Mouse (Mus musculus) CD4-positive, CD25-positive, alpha-beta regulatory T cell, adult 4 months (primary cell): ENCODE results near the gene Bin2. TPM values are rescaled to one million over a fixed set of nuclear protein-coding genes. Genes with fewer than 3 reads are reported as not detected.

Experiments
- ATAC-seq: one replicate; pipeline ENCODE4 v1.8.0; 2017
- polyA plus RNA-seq, 2 experiments: library from polyadenylated mRNA; unstranded; fragments of 100-300 nt; shearing (Covaris generic); gene quantifications; one replicate each; pipeline ENCODE4 v1.2.1; 2017

The Bin2 gene
- polyA plus RNA-seq, result 100 to 1,000 TPM; 283 to 390 TPM

DNA sequence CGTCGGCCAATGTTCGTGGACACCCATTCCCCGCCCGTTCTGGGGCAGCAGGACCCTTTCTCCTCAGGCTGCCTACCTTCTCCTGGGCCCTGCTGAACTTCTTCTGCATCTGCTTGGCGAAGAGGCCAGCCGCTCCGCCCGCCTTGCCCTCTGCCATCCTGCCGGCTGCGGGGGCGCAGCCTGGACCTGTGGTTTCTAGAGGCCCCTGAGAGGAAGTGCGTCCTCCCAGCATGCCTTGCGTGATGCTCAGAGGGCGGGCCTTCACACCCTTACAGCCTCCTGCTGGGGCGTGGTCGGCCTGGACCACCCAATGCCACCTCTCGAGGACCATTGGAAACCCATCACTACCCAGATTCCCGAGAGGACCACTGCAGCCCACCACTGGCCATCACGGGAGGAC, at the start of gene Bin2:
Bin2 (minus strand) TSS at position 217 of the 400 bp plus-strand sequence.
- peak; percentile 70 for ATAC-seq

DNA sequence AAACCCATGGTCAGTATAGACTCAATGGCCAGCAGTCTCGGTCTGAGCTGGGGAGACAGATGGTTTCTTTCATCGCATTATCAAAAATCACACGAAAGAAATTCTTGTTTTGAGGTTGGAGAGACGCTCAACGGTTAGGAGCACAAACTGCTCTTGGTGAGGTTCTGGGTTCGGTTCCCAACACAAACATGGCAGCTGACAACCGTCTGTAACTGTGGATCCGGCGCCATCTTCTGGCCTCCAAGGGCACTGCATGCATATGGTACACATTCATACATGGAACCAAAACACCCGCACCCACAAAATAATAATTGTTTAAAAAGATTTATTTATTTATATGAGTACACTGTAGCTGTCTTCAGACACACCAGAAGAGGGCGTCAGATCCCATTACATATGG, 49.2 kb upstream of the Bin2 start:
- no peak for ATAC-seq

DNA sequence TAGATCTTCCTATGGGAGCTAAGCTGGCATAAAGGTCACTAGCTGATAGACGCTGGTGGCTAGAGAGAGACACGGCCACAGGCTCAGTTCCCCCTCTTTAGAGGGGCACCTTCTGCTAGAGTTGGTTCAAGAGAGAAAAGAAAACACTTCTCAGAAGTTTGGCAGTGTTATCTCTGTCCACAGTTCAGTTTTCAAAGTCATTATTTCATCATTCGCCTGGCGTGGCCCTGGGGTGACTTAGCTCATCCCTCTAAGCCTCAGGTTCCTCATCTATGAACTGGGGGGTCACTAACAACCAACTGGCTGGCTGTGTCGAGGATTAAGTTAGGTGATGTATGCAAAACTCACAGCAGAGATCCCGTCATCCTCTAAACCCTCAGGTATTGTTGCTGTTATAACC, 48.6 kb upstream of the Bin2 start:
- ATAC-seq, result no peak

DNA sequence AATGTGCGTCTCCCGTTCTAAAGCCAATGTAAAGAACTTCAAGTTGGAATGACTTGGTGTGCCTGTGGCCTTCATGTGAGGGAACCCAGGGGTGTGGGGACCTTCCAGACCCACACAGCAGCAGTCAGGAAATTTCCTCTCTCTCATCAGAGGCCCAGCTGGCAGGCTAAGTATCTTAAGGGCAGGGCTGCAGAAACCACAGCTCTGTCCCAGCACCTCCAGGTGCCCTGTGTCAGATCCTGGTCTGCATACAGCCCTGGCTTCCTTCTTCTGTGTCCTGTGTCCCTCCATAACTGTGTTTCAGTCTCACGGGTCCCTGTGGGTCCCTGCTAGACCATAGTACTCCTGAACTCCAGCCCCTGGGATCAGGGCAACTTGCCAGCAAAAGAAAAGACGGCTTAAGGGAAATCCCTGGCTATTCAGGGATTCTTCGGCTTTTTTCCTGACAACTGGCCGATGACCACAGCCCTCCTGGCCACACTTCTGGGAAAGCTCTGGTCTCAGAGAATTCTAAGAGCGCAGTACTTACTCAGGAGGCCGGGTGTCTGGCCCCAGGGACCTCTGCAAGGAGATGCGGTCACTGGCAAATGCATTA, 46.1 kb upstream of the Bin2 start:
- ATAC-seq, result no peak

DNA sequence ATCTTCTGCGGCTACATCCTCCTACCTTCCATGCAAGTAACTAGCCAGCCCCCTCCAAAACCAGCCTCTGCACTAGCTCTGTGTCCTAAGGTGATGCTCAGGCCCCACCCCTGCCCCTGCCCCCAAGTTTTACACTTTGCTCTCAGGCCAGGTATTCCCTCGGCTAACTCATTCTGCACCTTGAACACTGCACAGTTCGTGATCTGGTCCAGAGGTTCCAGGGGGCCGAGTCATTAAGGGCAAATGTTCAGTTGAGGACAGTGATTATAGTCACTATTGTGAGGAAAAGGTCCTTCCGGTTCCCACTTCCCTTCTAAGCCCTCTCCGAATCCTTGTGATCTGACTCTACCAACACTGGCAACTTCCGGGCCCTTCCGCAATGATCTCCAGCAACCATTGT, 45.1 kb upstream of the Bin2 start:
- no peak for ATAC-seq

DNA sequence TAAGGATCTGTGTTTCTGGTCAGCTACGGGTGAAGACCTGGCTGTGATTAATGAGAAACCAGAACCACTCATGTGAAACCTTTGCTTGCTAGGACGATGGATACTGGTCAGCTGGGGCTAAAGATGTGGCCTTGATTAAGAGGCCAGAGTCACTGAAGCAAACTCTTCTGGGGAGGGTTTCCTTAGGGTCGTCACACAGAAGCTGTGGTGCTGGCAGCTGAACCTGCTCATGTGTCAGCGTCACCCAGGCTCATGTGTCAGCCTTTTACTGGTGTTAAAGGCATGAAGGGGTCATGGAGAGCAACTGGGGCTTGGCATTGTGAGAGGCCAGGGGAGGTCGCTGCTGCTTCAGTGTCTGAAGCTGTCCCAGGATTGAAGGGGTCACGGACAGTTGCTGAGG, 41.5 kb upstream of the Bin2 start:
- ATAC-seq, result no peak

DNA sequence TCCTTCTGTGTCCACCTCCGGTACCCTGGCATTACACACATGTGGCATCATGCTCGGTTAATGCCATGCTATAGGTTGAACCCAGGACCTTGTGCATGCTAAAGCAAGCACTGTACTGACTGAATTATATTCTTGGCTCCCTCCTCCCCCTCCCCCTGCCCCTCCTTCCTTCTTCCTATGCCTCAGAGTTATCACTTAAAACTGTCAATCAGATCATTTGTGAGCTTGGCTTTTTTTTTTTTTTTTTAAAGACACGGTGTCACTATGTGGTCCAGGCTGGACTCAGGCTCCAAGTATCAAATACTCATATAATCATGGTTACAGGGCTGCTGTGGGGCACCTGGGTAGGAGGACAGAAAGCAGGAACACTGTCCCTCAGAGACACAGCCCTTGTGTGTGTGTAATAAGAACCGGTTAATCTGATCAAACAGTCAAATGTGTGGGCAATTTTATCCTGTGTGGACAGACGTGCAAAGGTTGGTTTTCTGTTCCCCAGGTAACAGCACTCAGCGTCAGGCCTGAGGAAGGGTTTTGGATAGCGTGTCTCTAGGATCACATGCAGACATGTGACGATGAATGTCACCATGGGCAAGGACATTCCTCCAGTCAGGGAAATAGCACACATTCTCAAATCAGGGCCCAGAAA, 39.2 kb upstream of the Bin2 start:
- no peak for ATAC-seq

DNA sequence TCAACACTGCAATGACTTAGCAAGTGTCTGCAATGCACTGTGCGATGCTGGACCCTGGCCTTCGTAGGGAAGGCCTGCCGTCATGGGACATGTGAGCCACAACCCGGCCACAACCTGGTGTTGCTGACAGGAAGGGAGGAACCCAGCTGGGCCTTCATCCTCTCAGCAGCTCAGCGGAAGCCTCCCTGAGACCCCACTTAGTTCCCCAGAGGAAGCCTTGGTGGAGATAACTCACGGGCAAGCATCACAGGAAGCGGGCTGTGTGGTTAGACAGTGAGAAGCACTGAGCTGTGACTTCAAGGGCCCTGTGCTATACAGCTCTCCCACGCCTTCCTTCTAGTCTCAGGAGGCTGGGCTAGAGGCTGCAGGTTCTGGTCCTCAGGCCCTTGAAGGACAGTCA, 36.9 kb upstream of the Bin2 start:
- ATAC-seq, result peak; percentile 95

DNA sequence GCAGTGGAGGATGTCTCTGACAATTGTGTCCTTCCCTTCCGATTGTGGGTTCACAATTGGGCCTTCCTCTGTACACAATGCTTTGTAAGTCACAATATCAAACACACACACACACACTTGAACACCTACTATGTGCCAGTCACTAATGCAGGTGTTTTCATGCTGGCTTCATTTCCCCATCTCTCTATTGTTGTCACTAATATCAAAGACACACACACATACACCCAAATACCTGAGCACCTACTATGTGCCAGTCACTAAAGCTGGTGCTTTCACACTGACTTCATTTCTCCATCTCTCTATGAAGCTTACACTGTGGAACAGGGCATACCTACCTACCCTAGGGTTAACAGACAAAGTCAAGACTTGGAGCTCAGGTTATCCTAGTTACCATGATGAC, 36.0 kb upstream of the Bin2 start:
- no peak for ATAC-seq

DNA sequence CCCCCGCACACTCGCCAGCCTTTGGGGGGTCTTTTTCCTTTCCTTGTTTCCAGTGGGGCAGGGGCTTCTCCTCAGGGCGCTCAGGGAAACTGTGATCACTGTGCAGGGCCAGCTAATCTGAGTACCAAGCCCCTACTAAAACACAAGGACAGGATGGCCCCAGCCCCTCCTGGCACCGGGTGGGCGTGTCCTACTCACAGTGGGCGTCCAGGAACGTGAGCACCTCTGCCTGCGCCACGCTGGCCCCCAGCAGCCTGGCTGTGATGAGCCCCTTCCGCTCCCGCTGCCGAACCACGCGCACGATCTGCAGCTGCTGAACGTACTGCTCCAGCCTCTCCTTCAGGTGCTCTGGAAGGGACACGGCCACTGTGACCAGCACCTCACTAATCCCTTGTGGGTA, 34.6 kb upstream of the Bin2 start:
- ATAC-seq, result no peak

DNA sequence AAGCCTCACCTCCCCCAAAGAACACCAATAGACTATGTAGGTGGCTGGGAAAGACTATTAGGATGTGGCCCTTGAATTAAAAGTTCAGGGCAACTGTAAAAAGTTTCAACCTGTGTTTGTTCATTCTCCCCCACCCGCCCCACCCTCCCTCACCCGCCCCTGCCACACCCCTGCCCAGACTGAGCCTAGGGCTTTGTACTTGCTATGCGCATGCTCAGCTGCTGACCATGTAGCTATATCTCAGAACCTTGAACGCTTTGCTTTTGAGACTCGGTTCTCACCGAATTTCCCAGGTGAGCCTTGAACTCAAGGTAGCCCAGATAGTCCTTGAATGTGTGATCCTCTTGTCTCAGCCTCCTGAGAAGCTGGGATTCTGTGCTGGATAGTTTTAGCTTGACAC, 32.5 kb upstream of the Bin2 start:
- ATAC-seq, result no peak

DNA sequence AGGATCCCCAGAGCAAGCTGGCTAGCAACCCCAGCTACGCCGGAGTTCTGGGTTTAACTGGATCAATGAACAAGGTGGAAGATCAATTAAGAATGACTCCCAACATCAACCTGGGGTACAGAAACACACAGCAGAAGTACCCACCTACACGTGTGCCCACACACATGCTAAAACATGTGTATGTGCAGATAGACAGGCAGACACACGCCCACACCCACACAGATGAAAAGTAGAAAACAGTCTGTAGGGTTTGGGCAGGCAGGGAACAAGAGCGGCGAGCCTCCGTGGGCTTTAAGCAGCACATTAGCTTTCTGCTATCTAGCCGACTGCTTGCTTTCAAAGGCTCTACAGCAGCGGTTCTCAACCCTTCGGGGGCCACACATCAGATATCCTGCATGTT, 31.8 kb upstream of the Bin2 start:
- ATAC-seq, result no peak

DNA sequence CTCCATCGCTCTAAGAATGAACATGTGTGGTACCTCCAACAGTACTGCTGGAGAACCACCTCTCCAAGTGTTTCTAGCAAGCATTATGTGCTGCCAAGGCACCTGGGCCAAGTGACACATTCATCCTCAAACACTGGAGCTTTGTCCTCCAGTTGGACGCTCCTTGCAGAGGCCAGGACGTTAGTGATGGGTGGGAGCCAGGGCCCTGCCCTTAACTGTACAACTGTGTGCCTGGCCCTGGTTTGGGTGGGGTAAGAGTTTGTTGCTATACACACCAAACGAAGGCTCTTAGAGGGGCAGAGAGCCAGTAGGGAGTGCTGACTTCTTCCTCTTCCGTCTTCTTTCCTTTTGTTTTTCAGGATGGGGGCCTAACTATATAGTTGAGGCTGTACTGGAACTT, 31.1 kb upstream of the Bin2 start:
- ATAC-seq, result no peak

DNA sequence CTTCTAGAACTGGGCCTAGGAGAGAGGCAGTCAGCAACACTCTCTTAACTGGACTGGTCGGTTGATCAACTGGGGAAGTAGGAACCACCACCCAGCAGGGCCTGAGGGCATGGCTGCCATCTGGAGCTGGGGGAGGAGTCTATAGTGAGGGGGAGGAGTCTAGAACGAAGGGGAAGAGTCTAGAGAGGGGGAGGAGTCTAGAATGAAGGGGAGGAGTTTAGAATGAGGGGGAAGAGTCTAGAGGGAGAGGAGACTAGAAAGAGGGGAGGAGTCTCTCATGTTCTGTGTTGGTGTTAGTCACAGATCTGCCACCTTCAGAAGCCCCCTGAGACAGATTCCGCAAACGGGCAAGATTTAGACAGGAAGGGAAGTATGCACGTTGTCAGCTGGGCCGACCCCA, 30.0 kb upstream of the Bin2 start:
- ATAC-seq, result peak; percentile 36

DNA sequence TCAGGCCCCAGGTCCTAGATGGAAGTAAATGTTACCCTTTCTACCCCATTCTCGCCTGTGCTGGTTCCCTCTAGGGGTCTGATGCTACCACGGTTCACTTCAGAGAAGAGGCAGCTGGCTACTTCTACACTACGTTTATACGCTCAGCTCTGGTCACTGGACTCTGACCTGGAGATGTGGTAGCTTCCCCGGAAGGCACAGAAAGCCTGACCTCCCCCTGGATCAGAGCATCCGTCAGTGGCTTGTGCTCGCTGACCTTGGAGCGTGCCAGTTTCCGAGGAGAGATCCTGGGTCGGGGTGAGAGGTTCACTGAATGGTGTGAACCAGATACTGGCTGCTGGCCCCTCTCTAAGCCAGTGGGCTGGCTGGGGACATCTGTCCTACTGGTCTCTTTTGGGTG, 28.7 kb upstream of the Bin2 start:
- no peak for ATAC-seq

DNA sequence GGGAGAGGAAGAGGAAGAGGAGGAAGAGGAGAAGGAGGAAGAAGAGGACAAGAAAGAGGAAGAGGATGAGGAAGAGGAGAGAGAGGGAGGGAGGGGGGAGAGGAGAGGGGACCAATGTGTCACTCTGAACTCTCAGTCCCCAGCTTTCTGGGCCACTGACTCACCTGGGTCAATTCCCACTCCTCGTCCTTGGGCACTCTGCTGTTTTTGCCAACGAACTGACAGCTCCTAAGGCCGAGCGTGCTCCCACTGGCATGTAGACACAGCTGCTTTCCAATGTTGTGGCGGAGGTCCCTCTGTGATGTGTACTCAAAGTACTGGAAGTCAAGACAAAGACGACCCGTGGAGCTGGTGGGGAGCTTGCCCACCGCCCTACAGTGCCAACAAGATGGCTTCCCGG, 25.1 kb upstream of the Bin2 start:
- ATAC-seq, result no peak

DNA sequence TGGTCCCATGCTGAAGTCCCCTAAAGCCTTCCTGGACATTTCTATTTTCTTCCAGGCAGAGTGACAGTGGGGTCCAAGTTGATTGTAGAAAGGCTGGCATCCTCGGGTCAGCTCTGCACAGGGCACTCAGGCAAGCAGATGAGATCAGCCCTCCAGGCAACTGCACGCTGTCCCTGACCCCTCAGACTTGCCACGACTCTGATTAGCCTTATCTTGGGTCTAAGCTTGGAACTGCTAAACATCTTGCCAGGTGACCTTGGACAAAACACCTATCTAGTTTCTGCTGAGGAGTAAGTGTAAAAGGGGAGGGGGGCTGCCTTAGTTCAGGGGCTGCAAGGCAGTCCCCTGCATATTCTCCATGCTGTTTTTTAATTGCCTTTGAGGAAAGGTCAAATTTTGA, 22.6 kb upstream of the Bin2 start:
- no peak for ATAC-seq

DNA sequence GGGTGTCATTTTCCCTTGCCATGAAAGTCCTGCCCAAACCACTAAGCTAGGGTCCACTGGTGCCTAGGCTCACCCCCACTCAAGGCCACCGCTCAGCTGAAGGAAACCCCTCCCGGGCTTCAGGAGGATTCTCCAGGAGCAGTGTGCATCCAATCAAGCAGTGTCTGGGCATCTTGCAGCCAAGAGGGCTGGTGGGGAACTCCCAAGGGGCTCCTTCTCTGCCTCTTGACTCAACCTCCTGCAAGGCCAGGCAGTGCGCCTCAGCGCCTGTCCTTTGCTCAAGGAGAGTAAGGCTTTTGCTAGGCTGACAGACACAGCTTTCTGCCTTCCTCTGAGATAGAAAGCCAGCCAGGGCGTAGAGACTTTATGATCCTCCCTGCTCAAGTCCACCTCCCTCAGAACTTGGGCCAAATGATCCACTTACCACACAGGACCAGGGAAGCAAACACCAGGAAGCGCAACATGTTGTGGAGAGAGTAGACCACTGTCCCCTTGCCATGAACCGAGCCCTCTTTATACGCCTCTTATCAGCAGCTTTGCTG, 18.1 kb upstream of the Bin2 start, which contains the start of gene Cela1:
Cela1 (minus strand) TSS at position 492 of the 542 bp plus-strand sequence.
- ATAC-seq, result peak; percentile 35

DNA sequence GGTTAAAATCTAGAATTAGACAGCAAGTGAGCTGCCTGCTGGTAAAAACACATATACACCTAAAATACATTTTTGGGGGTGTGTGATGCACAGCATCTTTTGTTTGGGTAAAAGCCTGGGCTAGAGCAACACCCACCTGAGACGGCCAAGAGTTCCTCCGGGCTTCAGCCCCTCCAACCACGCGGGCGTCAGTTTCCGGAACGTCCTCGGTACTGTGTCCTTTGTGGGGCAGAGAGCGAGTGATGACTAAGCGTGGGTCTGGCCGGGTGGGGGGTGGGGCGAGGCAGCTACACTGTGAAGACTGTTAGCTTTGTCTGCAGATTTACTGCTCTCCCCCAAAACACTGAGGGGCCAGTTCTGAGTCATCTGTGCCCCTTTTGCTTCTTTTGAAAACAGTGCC, 17.6 kb upstream of the Bin2 start:
- peak; percentile 71 for ATAC-seq

DNA sequence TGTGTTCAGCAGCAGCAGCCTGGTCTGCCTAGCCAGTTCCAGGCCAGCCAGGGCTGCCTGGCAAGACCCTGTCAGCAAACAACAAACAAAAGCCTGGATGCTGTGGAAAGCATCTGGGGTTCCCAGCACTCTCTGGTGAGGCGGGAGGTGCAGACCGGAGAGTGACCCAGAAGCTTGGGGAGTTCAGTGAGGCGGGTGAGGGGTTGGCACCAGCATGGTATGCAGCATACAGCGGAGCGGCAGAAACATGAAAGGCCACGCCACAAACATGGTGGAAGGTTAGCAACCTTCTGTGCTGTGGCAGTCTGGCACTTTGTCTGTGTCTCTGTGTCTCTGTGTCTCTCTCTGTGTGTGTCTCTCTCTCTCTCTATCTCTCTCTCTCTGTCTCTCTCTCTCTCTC, 17.1 kb upstream of the Bin2 start:
- ATAC-seq, result no peak

DNA sequence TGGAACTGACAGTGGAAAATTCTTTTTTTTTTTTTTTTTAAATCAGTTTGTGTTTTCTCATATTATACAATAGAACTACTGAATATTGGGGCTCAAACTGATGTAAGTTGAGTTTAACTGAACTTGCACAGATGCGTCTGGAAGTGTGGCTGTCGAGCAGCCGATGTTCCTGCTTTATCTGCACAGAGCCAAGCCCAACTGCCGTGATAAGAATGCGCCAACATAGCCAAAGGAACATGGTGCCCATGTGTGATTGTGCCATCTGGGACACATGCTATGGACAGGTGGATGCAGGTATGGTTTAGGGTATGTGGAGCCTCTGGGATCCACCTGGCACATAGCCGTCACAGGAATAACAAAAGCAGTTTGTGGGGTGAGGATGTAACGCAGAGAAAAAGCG, 16.5 kb upstream of the Bin2 start:
- no peak for ATAC-seq

DNA sequence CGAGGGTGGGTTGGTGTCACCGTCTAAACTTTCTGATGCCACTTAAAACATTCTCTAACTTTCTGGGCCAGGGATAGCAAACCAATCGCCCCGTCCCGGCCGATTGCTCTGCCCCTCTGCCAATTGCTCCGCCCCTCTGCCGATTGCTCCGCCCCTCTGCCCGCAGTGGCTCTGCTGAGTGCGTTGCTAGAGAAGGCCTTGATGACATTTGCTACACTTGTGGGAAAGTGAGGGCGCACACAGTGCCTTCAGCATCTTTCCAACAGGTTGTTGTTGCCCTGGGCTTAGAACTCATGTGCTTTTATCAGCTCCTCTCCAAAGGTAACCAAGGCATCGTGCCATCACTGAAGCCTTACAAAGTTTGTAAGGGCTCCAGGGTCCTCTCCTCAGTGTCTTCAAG, 15.9 kb upstream of the Bin2 start:
- no peak for ATAC-seq

DNA sequence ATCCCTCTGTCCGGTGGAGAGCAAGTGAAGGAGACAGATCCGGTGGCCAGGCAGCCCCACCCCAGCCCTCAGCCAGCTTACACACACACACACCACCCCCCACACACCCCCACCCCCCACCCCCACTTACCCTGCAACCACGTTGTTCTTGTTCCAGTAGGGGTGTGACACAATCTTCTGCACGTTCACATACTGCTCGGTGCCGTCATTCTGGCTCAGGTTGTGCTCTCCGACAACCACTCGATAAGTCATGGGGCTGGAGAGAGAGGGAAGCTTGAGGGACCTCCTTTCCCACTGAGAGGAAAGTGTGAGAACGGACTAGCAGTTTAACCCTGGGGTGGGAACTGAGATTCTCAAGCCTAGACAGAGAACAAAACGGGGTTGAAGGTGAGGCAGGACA, 15.1 kb upstream of the Bin2 start:
- ATAC-seq, result no peak

DNA sequence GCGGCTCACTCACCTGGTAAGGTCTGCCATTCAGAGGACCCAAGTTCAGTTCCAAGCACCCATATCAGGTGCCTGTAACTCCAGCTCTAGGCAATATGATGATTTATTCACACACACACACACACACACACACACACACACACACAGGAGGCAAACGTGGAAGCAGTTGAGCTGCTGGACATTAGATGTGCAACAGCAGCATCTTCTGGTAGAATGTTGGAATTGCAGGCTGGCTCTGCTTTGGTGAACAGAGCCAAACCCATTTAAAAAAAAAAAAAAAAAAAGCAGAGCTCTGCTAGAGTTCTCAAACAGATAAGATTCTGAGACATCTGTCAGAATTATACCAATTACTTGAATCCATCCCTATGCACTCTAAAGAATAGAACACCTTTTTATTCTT, 13.7 kb upstream of the Bin2 start:
- ATAC-seq, result peak; percentile 76

DNA sequence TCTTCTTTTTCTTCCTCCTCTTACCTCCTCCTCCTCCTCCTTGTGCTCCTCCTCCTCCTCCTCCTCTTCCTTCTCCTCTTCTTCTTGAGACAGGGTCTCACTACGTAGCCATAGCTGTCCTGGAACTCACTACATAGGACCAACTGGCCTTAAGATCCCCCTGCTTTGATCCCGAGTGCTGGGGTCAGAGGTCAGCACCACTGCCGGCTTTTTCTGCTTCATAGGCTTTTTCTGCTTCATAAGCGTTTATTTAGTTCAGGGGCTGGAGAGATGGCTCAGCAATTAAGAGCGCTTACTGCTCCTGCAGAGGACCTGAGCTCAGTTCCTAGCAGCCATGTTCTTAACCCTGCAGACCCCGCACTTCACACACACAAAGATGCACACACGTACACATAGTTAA, 12.4 kb upstream of the Bin2 start:
- ATAC-seq, result no peak
